Mouse (Mus musculus) stomach, embryonic 16.5 days (tissue): ENCODE data around the gene Gckr. TPM values are rescaled to one million over a fixed set of nuclear protein-coding genes. Genes with fewer than 3 reads are reported as not detected.
A peak's percentile ranks its signal among the peaks of the same experiment; 100 is the strongest.

Source experiments
- ATAC-seq: fragments of 200-750 bp; cut with Nextera tagmentation; 2 replicates; pipeline ENCODE4 v1.8.0; 2017; ENCODE audit warnings: moderate number of reproducible peaks, moderate TSS enrichment; ENCODE audit not compliant: insufficient read depth, low FRiP score
- H3K27ac ChIP-seq: fragments of 300-500 bp; sonication (generic); 2 replicates; pipeline ENCODE4 v1.5.1; 2014; ENCODE audit warnings: low read length
- H3K27me3 ChIP-seq: fragments of 300-500 bp; sonication (generic); 2 replicates; pipeline ENCODE4 v1.6.1; 2014; ENCODE audit warnings: low read length, control low read depth, mixed read lengths; ENCODE audit not compliant: control insufficient read depth, insufficient read depth
- H3K36me3 ChIP-seq: fragments of 300-500 bp; sonication (generic); 2 replicates; pipeline ENCODE4 v1.6.1; 2014; ENCODE audit warnings: low read length; ENCODE audit not compliant: control insufficient read depth, insufficient read depth
- H3K4me1 ChIP-seq: fragments of 300-500 bp; sonication (generic); 2 replicates; pipeline ENCODE4 v1.6.1; 2014; ENCODE audit warnings: low read length, control low read depth, mixed read lengths; ENCODE audit not compliant: control insufficient read depth, insufficient read depth
- H3K4me2 ChIP-seq: fragments of 300-500 bp; sonication (generic); 2 replicates; pipeline ENCODE4 v1.6.1; 2014; ENCODE audit warnings: low read depth, low read length, mixed read lengths
- H3K4me3 ChIP-seq: fragments of 300-500 bp; sonication (generic); replicated peaks from 2 replicates; pipeline ENCODE4 v1.5.1; 2014; ENCODE audit warnings: mild to moderate bottlenecking, low read length
- H3K9ac ChIP-seq: fragments of 300-500 bp; sonication (generic); 2 replicates; pipeline ENCODE4 v1.6.1; 2014; ENCODE audit warnings: low read length
- H3K9me3 ChIP-seq: fragments of 300-500 bp; sonication (generic); replicated peaks from 2 replicates; pipeline ENCODE4 v1.6.1; 2016; ENCODE audit warnings: low read length, control low read depth; ENCODE audit not compliant: control insufficient read depth
- WGBS: fragments of 180-500 bp; shearing (Covaris S2); extraction: QIAGEN DNeasy Blood & Tissue Kit; methylation state at CpG from one replicate; pipeline ENCODE4 v1.1.7; 2014; 5-methylcytosine and 5-hydroxymethylcytosine counted together
- polyA plus RNA-seq: library from polyadenylated mRNA; unstranded; fragments of >200 nt; fragmentation: Nextera tagmentation; extraction: Ambion mirVana; gene quantifications from 2 replicates; pipeline ENCODE4 v1.2.1, GENCODE M21; 2015

Gene Gckr
- polyA plus RNA-seq, 1 experiment from 2014 or later: 1.3 TPM

DNA sequence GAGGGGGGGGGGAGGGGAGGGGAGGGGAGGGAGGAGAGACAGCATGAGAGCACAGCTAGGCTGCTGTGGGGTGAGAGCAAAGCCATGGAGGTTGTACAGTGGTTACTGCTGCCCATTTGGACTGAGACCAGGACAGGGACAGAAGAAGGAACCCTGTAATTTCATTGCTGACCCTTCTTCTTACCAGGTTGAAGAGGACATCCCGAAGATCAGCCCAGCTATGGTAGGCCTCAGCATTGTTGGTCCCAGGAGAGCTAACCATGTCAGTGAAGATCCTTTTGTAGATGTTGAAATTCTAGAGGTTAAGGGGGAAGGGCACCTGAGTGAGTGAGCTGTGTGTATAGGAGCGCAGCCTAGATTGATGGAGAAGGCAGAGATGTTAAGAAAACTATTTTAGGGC is 41.9 kb upstream of the Gckr start:
- Histone ChIP-seq H3K9ac (no peak overlapping the region), H3K9me3 (no peaks in the 10 kb centered on the region), H3K27ac (peak overlapping the region; percentile 86; the same call in 1 of the 2 replicates), H3K27me3 (no peaks in the 10 kb centered on the region), H3K4me1 (peaks cover 16% of the 10 kb centered on the region), H3K4me2 (no peak overlapping the region), H3K36me3 (peaks cover 7% of the 10 kb centered on the region), H3K4me3 (no peak overlapping the region)
- 86% methylated on average over 2 of the region's 2 CpGs for WGBS
- no peak for ATAC-seq

DNA sequence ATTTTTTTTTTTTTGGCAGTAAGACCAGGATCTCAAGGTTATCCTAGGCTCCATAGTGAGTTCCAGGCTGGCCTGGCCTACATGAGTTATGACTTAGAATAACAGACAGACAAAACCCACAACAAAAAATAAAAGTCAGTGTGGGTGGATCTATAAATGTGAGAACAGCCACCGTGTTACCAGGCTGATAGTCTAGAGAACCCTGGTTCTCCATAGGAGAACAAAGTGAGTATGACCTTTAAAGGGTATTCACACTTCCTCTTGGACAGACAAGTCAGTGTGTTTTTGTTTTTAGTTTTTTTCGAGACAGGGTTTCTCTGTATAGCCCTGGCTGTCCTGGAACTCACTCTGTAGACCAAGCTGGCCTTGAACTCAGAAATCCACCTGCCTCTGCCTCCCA is 41.3 kb upstream of the Gckr start:
- H3K27ac ChIP-seq: no peak overlapping the region
- ATAC-seq: no peak
- H3K36me3 ChIP-seq: peaks cover under 1% of the 10 kb centered on the region
- no peak overlapping the region for H3K9ac ChIP-seq
- H3K4me2 ChIP-seq: no peak overlapping the region
- WGBS: 85% methylated on average over 2 of the region's 2 CpGs
- H3K4me3 ChIP-seq: no peak overlapping the region
- H3K4me1 ChIP-seq: peaks cover 14% of the 10 kb centered on the region
- no peaks in the 10 kb centered on the region for H3K27me3 ChIP-seq
- no peaks in the 10 kb centered on the region for H3K9me3 ChIP-seq

DNA sequence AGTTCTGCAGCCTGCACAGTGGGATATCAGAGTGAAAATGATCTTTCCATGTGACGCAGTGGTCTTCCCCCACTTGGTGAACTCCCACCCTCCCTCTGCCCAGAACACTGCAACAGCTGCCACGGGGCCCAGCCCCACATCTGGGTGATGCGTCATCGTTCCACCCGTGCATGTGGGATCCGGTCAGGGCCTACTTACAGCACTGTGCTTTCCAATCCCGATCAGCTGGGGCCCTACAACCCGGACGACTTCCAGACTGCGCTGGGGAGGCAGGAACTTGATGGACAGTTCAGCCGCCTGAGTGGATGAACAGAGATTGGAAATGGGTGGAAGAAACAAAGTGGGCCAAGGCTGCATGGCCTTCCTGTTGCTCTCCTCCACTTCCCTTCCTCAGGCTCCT is 39.6 kb upstream of the Gckr start:
- no peaks in the 10 kb centered on the region for H3K27me3 ChIP-seq
- no peak overlapping the region for H3K4me2 ChIP-seq
- 75% methylated on average over 11 of the region's 11 CpGs for WGBS
- H3K4me3 ChIP-seq: no peak overlapping the region
- no peaks in the 10 kb centered on the region for H3K9me3 ChIP-seq
- peaks cover 9% of the 10 kb centered on the region for H3K4me1 ChIP-seq
- no peaks in the 10 kb centered on the region; the same call in none of the 2 replicates for H3K36me3 ChIP-seq
- no peak for ATAC-seq
- no peak overlapping the region for H3K9ac ChIP-seq
- no peak overlapping the region for H3K27ac ChIP-seq

DNA sequence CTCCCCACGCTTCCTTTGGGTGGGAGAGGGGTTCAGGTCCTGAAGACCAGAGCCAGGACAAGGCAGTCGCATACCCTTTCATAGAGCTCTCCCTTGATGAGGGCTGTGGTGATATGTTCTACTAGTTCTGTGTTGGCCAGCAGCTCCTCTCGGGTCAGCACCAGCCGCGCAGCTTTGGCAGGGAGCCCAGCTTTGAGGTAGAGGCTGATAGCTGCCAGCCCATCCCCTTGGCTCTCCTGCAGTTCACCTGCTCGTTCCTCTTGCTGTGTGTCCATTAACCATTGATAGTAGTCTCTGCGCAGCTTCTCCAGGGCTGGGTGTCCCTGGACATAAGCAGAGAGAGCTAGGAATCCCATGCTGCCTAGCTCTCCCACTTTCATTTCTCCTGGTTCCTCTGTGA is 31.1 kb upstream of the Gckr start:
- no peak overlapping the region for H3K9ac ChIP-seq
- H3K9me3 ChIP-seq: no peaks in the 10 kb centered on the region
- no peak overlapping the region for H3K4me3 ChIP-seq
- ATAC-seq: no peak
- H3K4me2 ChIP-seq: no peak overlapping the region
- 86% methylated on average over 7 of the region's 7 CpGs for WGBS
- no peaks in the 10 kb centered on the region for H3K4me1 ChIP-seq
- 0 out of 2 replicates have a peak, but pooled peaks cover 4% of the 10 kb centered on the region for H3K36me3 ChIP-seq
- no peak overlapping the region for H3K27ac ChIP-seq
- H3K27me3 ChIP-seq: no peaks in the 10 kb centered on the region

DNA sequence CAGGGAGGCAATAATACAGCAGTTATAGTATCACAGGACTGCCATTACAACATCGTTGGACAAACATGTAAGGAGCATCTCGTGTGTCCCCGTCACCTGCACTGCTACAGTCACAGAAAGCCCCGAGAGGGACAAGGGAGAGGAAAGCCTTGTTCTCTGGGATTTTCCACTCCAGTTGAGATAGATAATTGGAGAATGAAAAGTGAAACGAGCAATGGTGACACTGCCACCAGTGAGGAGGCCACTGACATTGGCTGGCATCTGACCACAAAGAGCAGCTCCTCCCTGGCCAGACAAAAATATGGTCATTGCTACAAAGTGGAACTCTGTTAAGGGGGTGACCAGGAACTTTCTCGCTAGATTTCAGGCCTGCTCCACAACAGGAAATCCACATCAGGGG is 29.6 kb upstream of the Gckr start:
- ATAC-seq: no peak
- H3K36me3 ChIP-seq: 0 out of 2 replicates have a peak, but pooled peaks cover 4% of the 10 kb centered on the region
- H3K4me1 ChIP-seq: no peaks in the 10 kb centered on the region
- H3K4me3 ChIP-seq: no peak overlapping the region
- H3K27me3 ChIP-seq: no peaks in the 10 kb centered on the region
- no peaks in the 10 kb centered on the region for H3K9me3 ChIP-seq
- H3K4me2 ChIP-seq: no peak overlapping the region
- no peak overlapping the region for H3K27ac ChIP-seq
- no peak overlapping the region for H3K9ac ChIP-seq
- 84% methylated on average over 6 of the region's 6 CpGs for WGBS

DNA sequence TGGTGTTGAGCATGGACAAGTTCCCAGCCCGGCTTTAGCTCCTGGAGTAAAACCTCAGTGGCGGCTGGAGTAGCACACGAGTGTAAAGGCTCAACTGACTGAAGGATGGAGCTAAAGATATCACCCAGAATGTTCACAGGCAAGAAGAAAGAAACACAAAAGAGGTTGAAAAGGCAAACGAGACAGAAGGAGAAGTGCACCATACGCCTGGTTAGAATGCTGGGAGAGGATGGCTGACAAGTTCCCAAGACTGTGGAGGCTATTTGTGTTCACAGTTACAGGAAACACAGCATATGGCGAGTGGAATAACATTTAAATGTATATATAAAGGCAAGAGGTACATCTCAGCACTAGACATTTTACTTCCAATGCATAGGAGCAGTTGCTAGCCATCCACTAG is 24.2 kb upstream of the Gckr start:
- no peak for ATAC-seq
- H3K4me3 ChIP-seq: no peak overlapping the region
- H3K4me1 ChIP-seq: no peaks in the 10 kb centered on the region
- no peaks in the 10 kb centered on the region for H3K9me3 ChIP-seq
- no peak overlapping the region for H3K4me2 ChIP-seq
- no peak overlapping the region for H3K27ac ChIP-seq
- H3K36me3 ChIP-seq: 0 out of 2 replicates have a peak, but pooled peaks cover 5% of the 10 kb centered on the region
- WGBS: 89% methylated on average over 6 of the region's 6 CpGs
- no peak overlapping the region for H3K9ac ChIP-seq
- no peaks in the 10 kb centered on the region for H3K27me3 ChIP-seq

DNA sequence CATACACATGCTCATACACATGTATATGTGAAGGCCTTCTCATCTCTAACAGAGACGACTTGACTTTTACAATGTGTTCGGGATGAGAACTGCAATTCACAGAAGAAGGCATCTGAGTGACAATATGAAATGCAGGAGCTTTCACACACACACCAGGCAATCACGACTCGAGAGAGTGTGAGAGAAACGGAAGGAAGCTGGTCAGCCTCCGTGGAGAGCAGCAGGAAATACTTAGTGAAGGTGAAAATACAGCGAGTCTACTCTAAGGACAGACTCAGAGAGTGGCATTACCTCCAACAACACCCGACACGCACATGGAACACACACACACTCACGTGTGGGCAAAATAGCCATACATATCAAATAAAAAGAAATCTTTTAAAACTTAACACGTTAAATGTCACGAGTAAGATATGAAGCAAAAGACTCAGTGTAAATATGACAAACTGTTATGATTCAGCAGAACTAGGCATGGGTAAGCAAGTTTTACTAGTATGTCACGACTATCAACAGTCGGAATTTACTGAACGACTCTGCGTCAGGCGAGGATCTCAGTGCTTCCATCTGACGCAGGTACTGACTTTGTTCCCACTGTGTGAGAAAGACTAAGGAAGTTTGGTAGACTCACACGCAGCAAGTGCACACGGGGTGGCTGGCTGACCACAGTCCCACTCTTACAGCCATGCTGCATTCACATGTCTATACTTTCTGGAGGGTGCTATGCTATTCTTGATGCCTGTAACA is 17.8 kb upstream of the Gckr start:
- H3K27ac ChIP-seq: no peak overlapping the region
- ATAC-seq: no peak
- H3K4me3 ChIP-seq: no peak overlapping the region
- H3K9me3 ChIP-seq: no peaks in the 10 kb centered on the region
- H3K4me1 ChIP-seq: no peaks in the 10 kb centered on the region
- peaks cover 15% of the 10 kb centered on the region for H3K36me3 ChIP-seq
- H3K9ac ChIP-seq: no peak overlapping the region
- H3K27me3 ChIP-seq: no peaks in the 10 kb centered on the region
- WGBS: 83% methylated on average over 20 of the region's 20 CpGs
- no peak overlapping the region for H3K4me2 ChIP-seq

DNA sequence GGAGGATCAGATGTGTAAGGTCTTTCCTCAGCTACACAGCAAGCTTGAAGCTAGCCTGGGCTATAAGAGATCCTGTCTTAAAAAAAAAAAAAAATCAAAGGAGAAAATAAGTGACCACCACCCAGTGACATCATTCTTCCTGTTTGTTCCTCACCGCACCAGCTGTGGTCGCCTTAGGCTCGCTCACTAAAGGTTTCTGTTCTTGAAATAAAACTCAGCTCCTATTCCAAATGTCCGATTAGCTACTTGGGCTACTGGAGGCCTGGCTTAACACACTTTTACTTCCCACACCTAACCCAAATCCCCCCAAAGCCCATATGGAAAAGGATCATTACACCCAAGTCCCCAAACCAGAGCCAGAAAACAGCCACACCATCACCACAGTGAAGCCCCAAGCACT is 9.0 kb upstream of the Gckr start:
- 64% methylated on average over 4 of the region's 4 CpGs for WGBS
- H3K9me3 ChIP-seq: no peaks in the 10 kb centered on the region

DNA sequence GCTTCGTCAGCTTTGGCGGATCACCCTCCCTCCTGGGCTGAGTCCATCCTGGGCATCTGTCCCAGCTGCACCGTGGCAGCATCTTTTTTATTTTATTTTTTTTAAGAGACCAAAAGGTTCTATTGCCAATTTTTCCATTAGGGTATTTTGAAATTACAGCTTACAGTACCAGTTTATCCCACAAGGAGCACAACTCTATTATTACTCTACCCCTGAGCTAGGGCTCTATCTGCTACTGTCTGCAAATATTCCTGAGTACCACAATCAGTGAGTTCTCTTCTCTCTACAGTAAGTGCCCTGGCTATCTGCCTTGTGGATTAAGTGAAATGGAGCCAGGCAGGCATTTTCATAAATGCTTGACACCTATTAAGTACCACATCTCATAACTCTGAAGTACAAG is 8.6 kb upstream of the Gckr start:
- no peaks in the 10 kb centered on the region for H3K9me3 ChIP-seq
- H3K4me1 ChIP-seq: peaks cover 5% of the 10 kb centered on the region; the same call in 1 of the 2 replicates
- no peaks in the 10 kb centered on the region for H3K27me3 ChIP-seq
- H3K4me2 ChIP-seq: no peak overlapping the region
- no peak overlapping the region for H3K9ac ChIP-seq
- no peak for ATAC-seq
- H3K36me3 ChIP-seq: peaks cover 3% of the 10 kb centered on the region; the same call in 1 of the 2 replicates
- H3K27ac ChIP-seq: no peak overlapping the region
- WGBS: 80% methylated on average over 3 of the region's 3 CpGs
- no peak overlapping the region for H3K4me3 ChIP-seq

More for the DNA sequence above, 9.0 kb upstream of the Gckr start:
- H3K27ac ChIP-seq: no peak overlapping the region
- H3K9ac ChIP-seq: no peak overlapping the region
- no peak overlapping the region for H3K4me2 ChIP-seq
- H3K4me1 ChIP-seq: peaks cover 5% of the 10 kb centered on the region; the same call in 1 of the 2 replicates
- H3K4me3 ChIP-seq: no peak overlapping the region
- no peaks in the 10 kb centered on the region for H3K27me3 ChIP-seq
- ATAC-seq: no peak
- peaks cover 6% of the 10 kb centered on the region; the same call in 1 of the 2 replicates for H3K36me3 ChIP-seq
